Mouse (Mus musculus) R1 (cell line): Measurements from ENCODE around the gene Hsd17b11.
"Not testable (repeated sequence)": the region's sequence is repeated elsewhere in the genome, so short reads cannot be mapped to it uniquely, and the experiment has no call there.

Experiments used
- DNase-seq: peaks from one replicate; pipeline ENCODE4 v3.0.0-alpha.2; 2018; ENCODE audit warnings: low read depth, low spot score

Hsd17b11 gene

GRCm38 (mm10) chr5:103980705-103981560 is 40.8 kb downstream of the Hsd17b11 start:
- no peak for DNase-seq

GRCm38 (mm10) chr5:103977907-103978570 is 43.7 kb downstream of the Hsd17b11 start:
- DNase-seq, result no peak

- DNase-seq, result no peak
Observed at GRCm38 (mm10) chr5:103977297-103977696, 44.4 kb downstream of the Hsd17b11 start, which contains the start of gene Hsd17b13. Gene Hsd17b13, minus strand, starts transcription at chr5:103977410.

- no peak for DNase-seq
Observed at GRCm38 (mm10) chr5:103975736-103976135, 46.0 kb downstream of the Hsd17b11 start.

GRCm38 (mm10) chr5:103972801-103973200 is 48.9 kb downstream of the Hsd17b11 start:
- DNase-seq, result no peak

GRCm38 (mm10) chr5:103972379-103972778 is 49.3 kb downstream of the Hsd17b11 start:
- no peak for DNase-seq

- no peak for DNase-seq
Observed at GRCm38 (mm10) chr5:103971051-103971450, 50.7 kb downstream of the Hsd17b11 start.

GRCm38 (mm10) chr5:103962935-103963429 is 58.7 kb downstream of the Hsd17b11 start:
- DNase-seq, result no peak

GRCm38 (mm10) chr5:103954638-103955037 is 67.1 kb downstream of the Hsd17b11 start:
- no peak for DNase-seq

GRCm38 (mm10) chr5:103953135-103954083 is 68.3 kb downstream of the Hsd17b11 start:
- no peak for DNase-seq

- DNase-seq, result not testable (repeated sequence)
Observed at GRCm38 (mm10) chr5:103950138-103950537, 71.6 kb downstream of the Hsd17b11 start.

- DNase-seq, result no peak
Observed at GRCm38 (mm10) chr5:103943183-103943582, 78.5 kb downstream of the Hsd17b11 start.

- no peak for DNase-seq
Observed at GRCm38 (mm10) chr5:103939856-103940255, 81.9 kb downstream of the Hsd17b11 start.
